Comparison of ENCODE assay signal across 12 mouse cellular contexts in genomic region chr9:116338093-116338728, GRCm38 (mm10).
A peak's percentile ranks its signal among the peaks of the same experiment; 100 is the strongest.
DNase-seq lines count a peak whose midpoint lies in the region; ATAC-seq and TF ChIP-seq lines count a peak whose summit lies in the region.
"Had no signal": no experiment of that assay in that cellular context is flagged by ENCODE, and none has a peak within 500 bp of the region (broad histone marks: within the 10 kb centered on the region; RNA-seq: fewer than 3 reads in every experiment).

No protein-coding gene starts in this region.

- no peak overlapping the region for H3K9ac ChIP-seq in lung, postnatal 0 days (replicated peaks; ENCODE audit: low read depth)
- H3K9ac ChIP-seq in liver, postnatal 0 days (replicated peaks) = no peak overlapping the region

- no peak for TF ChIP-seq EP300 in lung, postnatal 0 days (IDR thresholded peaks at IDR 0.05)
- peak; percentile 79 for TF ChIP-seq EP300 in liver, postnatal 0 days (IDR thresholded peaks at IDR 0.05; ENCODE audit: low read depth)

- WGBS in lung, postnatal 0 days = 78% methylated on average over 5 of the region's 5 CpGs
- 37% methylated on average over 5 of the region's 5 CpGs for WGBS in liver, postnatal 0 days (ENCODE audit: insufficient replicate concordance)
- whole genome bisulfite sequencing in embryonic facial prominence, embryonic 10.5 days = 89% methylated on average over 5 of the region's 5 CpGs

- TF ChIP-seq CTCF in lung, postnatal 0 days (IDR thresholded peaks at IDR 0.05) = no peak
- no peak for TF ChIP-seq CTCF in liver, postnatal 0 days (IDR thresholded peaks at IDR 0.05; ENCODE audit: low read depth)
- TF ChIP-seq CTCF in layer of hippocampus, adult 2 months (conservative IDR thresholded peaks at IDR 0.05) = no peak

- H3K36me3 ChIP-seq in lung, postnatal 0 days (ENCODE audit: insufficient read depth, low read length) = no peaks in the 10 kb centered on the region
- no peaks in the 10 kb centered on the region for H3K36me3 ChIP-seq in liver, postnatal 0 days (replicated peaks; ENCODE audit: insufficient read depth, low read length)
- H3K36me3 ChIP-seq in embryonic facial prominence, embryonic 10.5 days (replicated peaks) = no peaks in the 10 kb centered on the region

- H3K27ac ChIP-seq in lung, postnatal 0 days (ENCODE audit: low read length) = no peak overlapping the region
- H3K27ac ChIP-seq in brown adipose tissue, adult 24 weeks (replicated peaks; ENCODE audit: low read depth, low read length) = peak overlapping the region; percentile 35
- peak overlapping the region; percentile 76 for H3K27ac ChIP-seq in liver, postnatal 0 days (ENCODE audit: low read depth)
- H3K27ac ChIP-seq in layer of hippocampus, adult 2 months = no peak overlapping the region
- no peak overlapping the region for H3K27ac ChIP-seq in embryonic facial prominence, embryonic 10.5 days (replicated peaks)
- H3K27ac ChIP-seq: left cerebral cortex, adult 2 months had no signal

- DNase-seq in lung, postnatal 0 days (ENCODE audit: low spot score) = peak; percentile 46
- no peak for DNase-seq in lung, postnatal 14 days
- peak; percentile 26 for DNase-seq in liver, postnatal 0 days
- DNase-seq in thymus, postnatal 36 days = peak; percentile 59 to 62
- no peak for DNase-seq in cerebellum, postnatal 10 days
- no peak for DNase-seq in layer of hippocampus, adult 2 months (ENCODE audit: low spot score in 2 of 2)
- no peak for DNase-seq in embryonic facial prominence, embryonic 10.5 days (ENCODE audit: low spot score)
- DNase-seq: cerebellum, adult 9-10 months had no signal

- no peak overlapping the region for H3K4me3 ChIP-seq in lung, postnatal 0 days (ENCODE audit: low read depth, low read length)
- H3K4me3 ChIP-seq in brown adipose tissue, adult 24 weeks (ENCODE audit: insufficient read depth, low read depth, low read length) = no peak overlapping the region
- no peak overlapping the region for H3K4me3 ChIP-seq in liver, postnatal 0 days (ENCODE audit: low read depth, low read length)
- no peak overlapping the region for H3K4me3 ChIP-seq in layer of hippocampus, adult 2 months
- no peak overlapping the region for H3K4me3 ChIP-seq in embryonic facial prominence, embryonic 10.5 days
- H3K4me3 ChIP-seq: left cerebral cortex, adult 2 months had no signal

- no peak overlapping the region for H3K4me2 ChIP-seq in lung, postnatal 0 days (replicated peaks; ENCODE audit: low read depth, low read length)
- peak overlapping the region; percentile 1; the same call in 1 of the 2 replicates for H3K4me2 ChIP-seq in liver, postnatal 0 days (ENCODE audit: low read depth, low read length)
- H3K4me2 ChIP-seq: midbrain, embryonic 11.5 days had no signal

- H3K27me3 ChIP-seq in lung, postnatal 0 days (replicated peaks; ENCODE audit: insufficient read depth, low read length) = no peaks in the 10 kb centered on the region
- no peaks in the 10 kb centered on the region for H3K27me3 ChIP-seq in liver, postnatal 0 days (ENCODE audit: insufficient read depth, low read length)
- no peaks in the 10 kb centered on the region for H3K27me3 ChIP-seq in embryonic facial prominence, embryonic 10.5 days (replicated peaks; ENCODE audit: low read depth, poor library complexity, severe bottlenecking)
- H3K27me3 ChIP-seq: Patski had no signal

- H3K4me1 ChIP-seq in lung, postnatal 0 days (ENCODE audit: insufficient read depth, low read depth, low read length) = no peaks in the 10 kb centered on the region; the same call in 1 of the 2 replicates
- H3K4me1 ChIP-seq in brown adipose tissue, adult 24 weeks (ENCODE audit: control insufficient read depth, insufficient read depth, insufficient read length, low read length) = peaks cover 20% of the 10 kb centered on the region
- peaks cover 38% of the 10 kb centered on the region for H3K4me1 ChIP-seq in liver, postnatal 0 days (ENCODE audit: insufficient read depth)
- H3K4me1 ChIP-seq in embryonic facial prominence, embryonic 10.5 days = no peaks in the 10 kb centered on the region

- no peak for ATAC-seq in lung, postnatal 0 days
- peak; percentile 73 for ATAC-seq in liver, postnatal 0 days
- ATAC-seq: Patski had no signal

- no peaks in the 10 kb centered on the region for H3K9me3 ChIP-seq in lung, postnatal 0 days (ENCODE audit: low read length)
- peaks cover 3% of the 10 kb centered on the region; the same call in 1 of the 2 replicates for H3K9me3 ChIP-seq in liver, postnatal 0 days (ENCODE audit: low read length)
- peaks cover 3% of the 10 kb centered on the region; the same call in 1 of the 2 replicates for H3K9me3 ChIP-seq in embryonic facial prominence, embryonic 10.5 days

Comparison
In these comparisons a context has a peak if more than half of its experiments do, and no peak if none do; other contexts are left out.
1. DNase-seq: peak in lung, postnatal 0 days (single experiment), liver, postnatal 0 days (single experiment) and thymus, postnatal 36 days (2 of 2); none in lung, postnatal 14 days (single experiment), cerebellum, postnatal 10 days (0 of 2), layer of hippocampus, adult 2 months (0 of 2) and embryonic facial prominence, embryonic 10.5 days (single experiment).
2. H3K27ac ChIP-seq: peak in brown adipose tissue, adult 24 weeks (single experiment) and liver, postnatal 0 days (single experiment); none in lung, postnatal 0 days (single experiment), layer of hippocampus, adult 2 months (single experiment) and embryonic facial prominence, embryonic 10.5 days (single experiment).